Mouse (Mus musculus): ENCODE data around the gene 9230102O04Rik.

Gene 9230102O04Rik

GRCm38 (mm10) chr2:9871141-9871716 lies 18.1 kb downstream of the 9230102O04Rik start:
- peak; percentile 68 for DNase-seq

- no peak for DNase-seq
Measured at GRCm38 (mm10) chr2:9867092-9867825, 22.1 kb downstream of the 9230102O04Rik start.

- no peak for DNase-seq
Measured at GRCm38 (mm10) chr2:9860698-9861097, 28.6 kb downstream of the 9230102O04Rik start.

GRCm38 (mm10) chr2:9855861-9856260 lies 33.5 kb downstream of the 9230102O04Rik start:
- DNase-seq = no peak

GRCm38 (mm10) chr2:9852851-9853576 lies 36.3 kb downstream of the 9230102O04Rik start:
- DNase-seq = no peak

- DNase-seq = no peak
Measured at GRCm38 (mm10) chr2:9835195-9835594, 54.1 kb downstream of the 9230102O04Rik start.

GRCm38 (mm10) chr2:9833712-9834111 lies 55.6 kb downstream of the 9230102O04Rik start:
- DNase-seq = no peak
